Mouse (Mus musculus) heart, postnatal 0 days (tissue): ENCODE measurements around the gene Slc29a3. TPM values are rescaled to one million over a fixed set of nuclear protein-coding genes. Genes with fewer than 3 reads are reported as not detected.

Experiments used
- ATAC-seq: fragments of 200-750 bp; cut with Nextera tagmentation; 2 replicates; pipeline ENCODE4 v1.8.0; 2017; ENCODE audit warnings: low read depth, moderate number of reproducible peaks, moderate library complexity; ENCODE audit not compliant: insufficient read depth
- DNase-seq: peaks from one replicate; pipeline ENCODE4 v3.0.0-alpha.2; 2016; ENCODE audit warnings: low spot score
- H3K27ac ChIP-seq: fragments of 300-500 bp; sonication (generic); 2 replicates; pipeline ENCODE4 v1.5.1; 2014; ENCODE audit warnings: low read depth, mild to moderate bottlenecking
- H3K27me3 ChIP-seq: fragments of 300-500 bp; sonication (generic); 2 replicates; pipeline ENCODE4 v1.6.1; 2014; ENCODE audit warnings: low read length, mixed read lengths; ENCODE audit not compliant: control insufficient read depth, insufficient read depth
- H3K36me3 ChIP-seq: fragments of 300-500 bp; sonication (generic); replicated peaks from 2 replicates; pipeline ENCODE4 v1.6.1; 2014; ENCODE audit warnings: low read length, mixed read lengths; ENCODE audit not compliant: control insufficient read depth, insufficient read depth
- H3K4me1 ChIP-seq: fragments of 300-500 bp; sonication (generic); 2 replicates; pipeline ENCODE4 v1.6.1; 2014; ENCODE audit warnings: antibody characterized with exemption; ENCODE audit not compliant: control insufficient read depth, insufficient read depth
- H3K4me2 ChIP-seq: fragments of 300-500 bp; sonication (generic); 2 replicates; pipeline ENCODE4 v1.6.1; 2014; ENCODE audit warnings: low read depth, mild to moderate bottlenecking, low read length, moderate library complexity
- H3K4me3 ChIP-seq: fragments of 300-500 bp; sonication (generic); 2 replicates; pipeline ENCODE4 v1.5.1; 2014; ENCODE audit warnings: low read depth, low read length
- H3K9ac ChIP-seq: fragments of 300-500 bp; sonication (generic); replicated peaks from 2 replicates; pipeline ENCODE4 v1.6.1; 2014; ENCODE audit warnings: low read depth, low read length, mixed read lengths
- H3K9me3 ChIP-seq: fragments of 300-500 bp; sonication (generic); replicated peaks from 2 replicates; pipeline ENCODE4 v1.6.1; 2016; ENCODE audit warnings: low read length; ENCODE audit not compliant: control insufficient read depth
- CTCF ChIP-seq: IDR thresholded peaks from 2 replicates; pipeline ENCODE4 v1.5.1; 2016; ENCODE audit warnings: antibody characterized with exemption, control low read depth, low read depth
- EP300 ChIP-seq: IDR thresholded peaks from 2 replicates; pipeline ENCODE4 v1.6.1; 2016; ENCODE audit warnings: antibody characterized with exemption, low read depth
- WGBS: fragments of 180-500 bp; shearing (Covaris S2); extraction: QIAGEN DNeasy Blood & Tissue Kit; methylation state at CpG from one replicate; pipeline ENCODE4 v1.1.7; 2014; 5-methylcytosine and 5-hydroxymethylcytosine counted together
- polyA plus RNA-seq: library from polyadenylated mRNA; unstranded; fragments of >200 nt; fragmentation: Nextera tagmentation; extraction: Ambion mirVana; gene quantifications from 2 replicates; pipeline ENCODE4 v1.2.1, GENCODE M21; 2015
- total RNA-seq: library from RNA; depleted of rRNA; stranded (reverse); fragments of >200 nt; gene quantifications from 2 replicates; pipeline ENCODE4 v1.2.3, GENCODE M21; 2014; ENCODE audit warnings: low replicate concordance

Slc29a3 gene
- total and polyA plus RNA-seq, 2 experiments from 2014 or later, result 1.6 to 4.4 TPM

- DNase-seq, result no peak
- no peaks in the 10 kb centered on the region for H3K9me3 ChIP-seq
- no peaks in the 10 kb centered on the region for H3K36me3 ChIP-seq
- no peak overlapping the region for H3K4me3 ChIP-seq
- H3K27me3 ChIP-seq, result no peaks in the 10 kb centered on the region
- H3K9ac ChIP-seq, result no peak overlapping the region
- no peak overlapping the region for H3K4me2 ChIP-seq
- WGBS, result 83% methylated on average over 7 of the region's 7 CpGs
- no peak for ATAC-seq
- TF ChIP-seq CTCF, result no peak
- TF ChIP-seq EP300, result no peak
- no peak overlapping the region for H3K27ac ChIP-seq
- no peaks in the 10 kb centered on the region for H3K4me1 ChIP-seq
Measured at GRCm38 (mm10) chr10:60741435-60741834, 11.2 kb downstream of the Slc29a3 start.

- DNase-seq (no peak), ATAC-seq (no peak)
- Histone ChIP-seq H3K27me3 (no peaks in the 10 kb centered on the region), H3K27ac (no peak overlapping the region), H3K9ac (no peak overlapping the region), H3K4me2 (no peak overlapping the region), H3K36me3 (no peaks in the 10 kb centered on the region), H3K4me1 (no peaks in the 10 kb centered on the region), H3K4me3 (no peak overlapping the region), H3K9me3 (no peaks in the 10 kb centered on the region)
- WGBS, result 86% methylated on average over 4 of the region's 4 CpGs
- TF ChIP-seq EP300, result no peak
- TF ChIP-seq CTCF, result no peak
Measured at GRCm38 (mm10) chr10:60739619-60740363, 12.8 kb downstream of the Slc29a3 start.

DNA sequence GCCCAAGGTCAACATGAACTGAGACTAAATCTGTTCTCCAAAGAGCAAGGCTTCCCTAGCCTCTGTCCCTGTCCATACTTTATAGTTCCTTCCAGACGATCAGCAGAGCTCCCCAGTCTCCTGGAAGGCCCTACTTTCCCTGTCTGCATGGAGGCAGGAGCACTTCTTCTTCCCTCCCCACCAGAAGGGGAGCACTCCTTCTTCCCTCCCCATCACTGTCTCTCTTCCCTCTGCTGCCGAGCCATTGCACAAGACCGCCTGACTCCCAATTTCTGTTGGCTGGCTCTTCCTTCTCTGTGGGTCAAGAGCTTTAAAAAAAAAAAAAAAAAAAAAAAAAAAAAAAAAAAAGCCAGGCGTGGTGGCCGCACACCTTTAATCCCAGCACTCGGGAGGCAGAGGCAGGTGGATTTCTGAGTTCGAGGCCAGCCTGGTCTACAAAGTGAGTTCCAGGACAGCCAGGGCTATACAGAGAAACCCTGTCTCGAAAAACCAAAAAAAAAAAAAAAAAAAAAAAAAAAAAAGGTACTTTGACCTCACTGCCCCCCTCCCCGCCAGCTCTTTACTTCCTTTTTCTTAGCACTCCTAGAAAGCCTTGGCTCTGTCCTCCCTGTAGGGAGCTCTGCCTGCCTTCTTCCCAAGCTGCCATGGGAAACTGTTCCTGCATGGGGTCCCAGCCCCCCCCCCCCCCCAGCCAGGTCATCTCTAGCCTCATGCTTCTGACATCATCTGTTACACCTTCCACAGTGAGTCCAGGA is 14.5 kb downstream of the Slc29a3 start:
- TF ChIP-seq EP300 (no peak), CTCF (no peak)
- H3K4me3 ChIP-seq, result no peak overlapping the region
- no peak overlapping the region for H3K9ac ChIP-seq
- H3K36me3 ChIP-seq, result no peaks in the 10 kb centered on the region
- no peak overlapping the region for H3K4me2 ChIP-seq
- 83% methylated on average over 6 of the region's 9 CpGs for WGBS
- no peaks in the 10 kb centered on the region for H3K27me3 ChIP-seq
- H3K4me1 ChIP-seq, result no peaks in the 10 kb centered on the region
- H3K27ac ChIP-seq, result no peak overlapping the region
- ATAC-seq (no peak), DNase-seq (no peak)
- no peaks in the 10 kb centered on the region for H3K9me3 ChIP-seq

GRCm38 (mm10) chr10:60737169-60737728 is 15.3 kb downstream of the Slc29a3 start:
- TF ChIP-seq EP300 (no peak), CTCF (no peak)
- Histone ChIP-seq H3K4me3 (no peak overlapping the region), H3K4me1 (no peaks in the 10 kb centered on the region), H3K9ac (no peak overlapping the region), H3K9me3 (no peaks in the 10 kb centered on the region), H3K4me2 (no peak overlapping the region), H3K36me3 (no peaks in the 10 kb centered on the region), H3K27me3 (no peaks in the 10 kb centered on the region), H3K27ac (no peak overlapping the region)
- DNase-seq, result no peak
- 64% methylated on average over 11 of the region's 11 CpGs for WGBS
- no peak for ATAC-seq

DNA sequence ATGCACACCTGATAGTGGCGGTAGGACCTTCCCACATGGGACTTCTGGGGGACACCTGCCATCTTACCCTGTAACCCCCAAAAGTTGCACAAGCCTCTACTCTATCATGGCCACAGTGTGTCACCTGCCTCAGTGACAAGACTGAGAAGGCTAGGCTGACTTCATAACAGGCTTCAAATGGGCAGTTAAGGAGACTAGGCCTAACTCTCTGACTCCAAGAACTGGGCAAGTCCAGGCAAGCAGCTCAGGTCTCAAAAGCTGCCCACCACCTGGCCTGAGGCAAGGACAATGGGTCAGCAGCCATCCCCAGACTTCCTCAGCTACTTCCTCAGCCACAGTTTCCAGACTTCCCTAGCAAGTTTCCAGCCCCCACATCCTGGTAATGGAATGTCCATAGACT is 16.9 kb downstream of the Slc29a3 start:
- H3K27me3 ChIP-seq, result no peaks in the 10 kb centered on the region
- no peaks in the 10 kb centered on the region for H3K9me3 ChIP-seq
- H3K36me3 ChIP-seq, result no peaks in the 10 kb centered on the region
- TF ChIP-seq CTCF, result no peak
- TF ChIP-seq EP300, result no peak
- 83% methylated on average over 1 of the region's 1 CpGs for WGBS
- no peak overlapping the region for H3K9ac ChIP-seq
- no peak overlapping the region for H3K4me2 ChIP-seq
- no peaks in the 10 kb centered on the region for H3K4me1 ChIP-seq
- no peak for DNase-seq
- H3K27ac ChIP-seq, result no peak overlapping the region
- no peak for ATAC-seq
- H3K4me3 ChIP-seq, result no peak overlapping the region
